Mouse (Mus musculus) layer of hippocampus, adult 2 months (tissue): ENCODE data around the gene Birc3. TPM values are rescaled to one million over a fixed set of nuclear protein-coding genes. Genes with fewer than 3 reads are reported as not detected.

Experiments used
- DNase-seq, 2 experiments: peaks; one replicate each; pipeline ENCODE4 v3.0.0; 2022; ENCODE audit warnings: low spot score in 2 of 2
- H3K27ac ChIP-seq: fragments of 200-600 bp; 2 replicates; pipeline ENCODE4 v1.8.1; 2022
- H3K4me3 ChIP-seq: fragments of 200-600 bp; 2 replicates; pipeline ENCODE4 v1.8.1; 2022; ENCODE audit warnings: mild to moderate bottlenecking
- CTCF ChIP-seq: fragments of 200-600 bp; conservative IDR thresholded peaks from 2 replicates; pipeline ENCODE4 v1.8.1; 2022; ENCODE audit warnings: antibody characterized with exemption, mild to moderate bottlenecking, moderate library complexity
- total RNA-seq, 2 experiments: library from RNA; stranded (reverse); gene quantifications; 2 replicates each; pipeline ENCODE4 v1.2.3; 2021

Birc3 gene
- total RNA-seq, 2 experiments from 2014 or later, result 1.1 to 3.0 TPM

GRCm38 (mm10) chr9:7829531-7830528, 43.2 kb downstream of the Birc3 start:
- Histone ChIP-seq H3K27ac (no peak overlapping the region), H3K4me3 (no peak overlapping the region; the same call in 1 of the 2 replicates)
- no peak for TF ChIP-seq CTCF
- DNase-seq, result no peak

GRCm38 (mm10) chr9:7828706-7829105, 44.3 kb downstream of the Birc3 start:
- no peak for DNase-seq
- no peak overlapping the region for H3K27ac ChIP-seq
- TF ChIP-seq CTCF, result no peak
- H3K4me3 ChIP-seq, result no peak overlapping the region

GRCm38 (mm10) chr9:7824916-7825315, 48.1 kb downstream of the Birc3 start:
- no peak for DNase-seq
- Histone ChIP-seq H3K4me3 (no peak overlapping the region), H3K27ac (no peak overlapping the region)
- TF ChIP-seq CTCF, result no peak

GRCm38 (mm10) chr9:7822758-7823157, 50.2 kb downstream of the Birc3 start:
- H3K27ac ChIP-seq, result no peak overlapping the region
- no peak overlapping the region for H3K4me3 ChIP-seq
- no peak for DNase-seq
- TF ChIP-seq CTCF, result peak; percentile 63

GRCm38 (mm10) chr9:7805101-7805506, 67.9 kb downstream of the Birc3 start:
- Histone ChIP-seq H3K27ac (no peak overlapping the region), H3K4me3 (no peak overlapping the region)
- no peak for DNase-seq
- no peak for TF ChIP-seq CTCF

Other genes starting within 250 kb of the Birc3 start
- gene Mmp20, start 245.0 kb downstream of the Birc3 start, total RNA-seq, result not detected
- not detected for gene Mmp7, start 181.1 kb downstream of the Birc3 start, total RNA-seq
- 10 to 100 TPM in 1 of 2 experiments, 1 to 10 TPM in 1; 9.9 to 11.1 TPM for gene Tmem123, start 109.1 kb downstream of the Birc3 start, total RNA-seq
- gene Birc2, start 36.1 kb downstream of the Birc3 start, total RNA-seq, result 10 to 100 TPM; 32.7 to 37.6 TPM
- 10 to 100 TPM; 15.7 to 17.7 TPM for gene Yap1, start 131.4 kb upstream of the Birc3 start, total RNA-seq
- gene Cfap300, start 169.6 kb upstream of the Birc3 start, total RNA-seq, result 10 to 100 TPM; 10.8 to 13.3 TPM